Mouse (Mus musculus): Measurements from ENCODE around the gene Gm10961.
"Not testable (repeated sequence)": the region's sequence is repeated elsewhere in the genome, so short reads cannot be mapped to it uniquely, and the experiment has no call there.

Gene Gm10961

DNA sequence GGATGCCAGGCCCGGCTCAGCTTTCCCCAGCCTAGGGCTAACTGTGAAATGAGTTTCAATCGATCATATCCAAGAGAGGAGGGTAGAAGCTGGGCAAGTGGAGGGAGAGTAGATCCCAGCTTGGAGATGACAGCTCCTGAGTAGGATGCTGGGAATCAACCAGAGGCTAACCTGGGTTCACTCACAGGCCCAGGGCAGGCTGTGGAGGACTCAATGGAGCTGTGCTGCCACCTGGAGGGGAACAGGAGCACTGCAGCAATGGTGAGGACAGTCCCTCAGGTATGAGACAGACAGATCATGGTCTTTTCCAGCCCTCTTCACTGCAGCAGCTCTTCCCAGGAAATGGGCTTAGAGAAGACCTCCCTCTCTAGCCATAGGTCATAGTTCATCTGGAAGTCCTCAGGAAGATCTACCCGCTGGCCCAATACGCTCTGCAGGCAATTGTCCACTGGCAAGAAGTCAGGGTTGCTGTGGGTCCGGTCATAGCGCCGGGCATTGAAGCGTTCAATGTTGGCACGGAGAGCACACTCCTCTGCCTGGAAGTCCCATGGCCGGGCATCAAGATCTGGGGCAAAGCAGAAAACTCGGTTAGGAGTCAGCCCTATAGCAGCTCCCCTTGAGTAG is 18.1 kb upstream of the Gm10961 start:
- DNase-seq (ENCODE audit: low read depth, low spot score) = peak; percentile 78

GRCm38 (mm10) chr3:107617800-107618199 is 13.3 kb upstream of the Gm10961 start:
- no peak for DNase-seq (ENCODE audit: low read depth, low spot score)

GRCm38 (mm10) chr3:107619911-107620310 is 11.2 kb upstream of the Gm10961 start:
- DNase-seq (ENCODE audit: low read depth, low spot score) = no peak

DNA sequence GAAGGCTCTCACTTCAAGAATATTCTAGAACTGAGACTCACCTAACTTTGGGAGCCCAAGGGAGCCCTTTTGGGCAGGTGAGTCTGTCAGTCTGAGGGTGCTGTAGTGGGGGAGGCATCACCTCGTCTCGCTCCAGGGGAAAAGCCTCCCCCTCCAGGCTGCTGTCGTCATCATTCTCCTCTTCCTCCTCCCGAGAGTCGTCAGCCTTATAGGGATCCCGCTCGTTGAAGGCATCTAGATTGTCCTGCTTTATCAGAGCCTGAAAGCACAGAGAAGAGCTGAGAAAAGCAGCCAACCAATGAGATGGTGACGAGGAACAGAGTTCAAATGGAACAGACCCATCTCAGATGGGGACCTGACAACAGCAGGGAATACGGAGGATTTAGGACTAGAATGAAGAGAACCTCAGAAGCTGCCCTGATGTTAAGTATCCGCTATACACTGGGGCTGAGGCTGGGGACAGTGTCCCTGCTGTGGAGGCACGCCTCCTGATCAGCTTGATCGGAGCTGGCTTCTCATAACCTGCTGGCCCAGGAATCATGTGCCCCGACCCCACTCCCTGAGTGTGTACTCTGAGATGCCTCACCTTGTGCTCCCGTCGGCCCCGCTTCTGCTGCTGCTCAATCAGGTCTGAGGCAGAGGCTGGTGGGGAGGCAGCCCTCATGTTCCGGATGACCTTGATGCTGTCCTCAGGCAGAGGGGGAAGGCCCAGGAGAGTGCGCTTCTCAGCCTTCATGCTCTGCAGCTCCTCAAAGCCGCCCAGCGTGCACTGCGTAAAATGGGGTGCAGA is 9.6 kb upstream of the Gm10961 start:
- DNase-seq (ENCODE audit: low read depth, low spot score) = no peak

GRCm38 (mm10) chr3:107622537-107622936 is 8.6 kb upstream of the Gm10961 start:
- no peak for DNase-seq (ENCODE audit: low read depth, low spot score)

GRCm38 (mm10) chr3:107624424-107624823 is 6.7 kb upstream of the Gm10961 start:
- DNase-seq (ENCODE audit: low read depth, low spot score) = no peak

GRCm38 (mm10) chr3:107625536-107625935 is 5.6 kb upstream of the Gm10961 start:
- no peak for DNase-seq (ENCODE audit: low read depth, low spot score)

- no peak for DNase-seq (ENCODE audit: low read depth, low spot score)
Measured at GRCm38 (mm10) chr3:107626751-107627150, 4.4 kb upstream of the Gm10961 start.

GRCm38 (mm10) chr3:107627641-107628040 is 3.5 kb upstream of the Gm10961 start:
- no peak for DNase-seq (ENCODE audit: low read depth, low spot score)

DNA sequence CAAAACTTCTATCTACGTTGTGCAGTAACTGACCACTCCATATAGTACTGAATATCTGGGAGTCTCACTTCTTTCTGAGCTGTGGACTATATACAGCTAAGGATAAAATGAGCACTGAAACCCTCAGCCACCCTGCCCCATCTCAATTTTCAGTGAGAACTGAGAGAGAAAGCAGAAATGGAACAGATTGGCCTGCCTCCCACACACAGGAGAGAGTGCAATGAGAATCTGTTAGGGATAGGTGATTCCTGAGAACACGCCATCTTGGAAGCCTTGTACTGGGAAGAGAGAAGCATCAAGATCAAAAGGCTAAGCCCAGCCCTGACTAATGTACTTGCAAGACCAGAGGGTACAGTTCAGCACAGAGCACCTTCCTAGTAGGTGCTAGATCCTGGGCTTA is 2.6 kb upstream of the Gm10961 start:
- DNase-seq (ENCODE audit: low read depth, low spot score) = no peak

DNA sequence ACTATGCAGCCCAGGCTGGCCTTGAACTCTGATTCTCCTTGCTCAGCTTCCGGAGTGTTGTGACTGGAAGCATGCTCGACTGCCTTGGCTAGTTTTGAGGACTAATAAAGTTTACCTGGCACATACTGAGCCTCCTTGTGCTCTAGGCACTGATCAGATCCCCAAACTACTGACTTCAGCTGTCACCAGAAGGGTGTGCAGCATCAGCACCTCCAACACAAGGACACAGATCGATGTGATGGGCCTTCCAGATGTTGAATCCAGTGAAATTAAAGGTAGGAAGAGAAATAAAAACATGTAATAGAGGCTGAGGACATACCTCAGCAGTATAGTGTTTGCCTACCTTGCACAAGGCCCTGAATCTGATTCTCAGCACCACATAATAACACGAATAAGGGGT is 1.7 kb upstream of the Gm10961 start:
- no peak for DNase-seq (ENCODE audit: low read depth, low spot score)

DNA sequence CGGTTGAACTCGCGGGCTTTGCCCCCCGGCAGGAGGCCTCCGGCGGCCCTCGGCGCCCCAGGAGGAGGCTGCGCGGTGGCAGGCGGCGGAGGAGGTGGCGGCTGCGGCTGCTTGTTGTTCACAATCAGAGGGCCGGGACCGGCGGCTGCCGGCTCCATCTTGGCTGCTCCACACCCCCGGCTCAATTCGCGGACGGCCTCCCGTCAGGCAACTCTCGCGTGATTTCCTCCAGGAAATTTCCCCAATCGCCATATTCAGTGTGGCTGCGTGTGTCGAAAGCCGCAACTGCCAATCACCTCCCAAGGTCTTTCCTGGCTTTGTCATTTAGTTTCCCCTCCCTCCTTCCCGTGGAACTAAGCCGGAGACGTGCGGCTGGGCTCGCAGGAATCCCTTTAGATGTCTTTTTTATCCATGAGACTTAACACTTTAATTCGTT is 419 bp downstream of the Gm10961 start, which contains the start of gene Strip1:
Strip1 (minus strand) TSS at position 172 of the 436 bp plus-strand sequence.
- peak; percentile 98 for DNase-seq (ENCODE audit: low read depth, low spot score)

GRCm38 (mm10) chr3:107632786-107633185 is 1.7 kb downstream of the Gm10961 start:
- no peak for DNase-seq (ENCODE audit: low read depth, low spot score)

- no peak for DNase-seq (ENCODE audit: low read depth, low spot score)
Measured at GRCm38 (mm10) chr3:107633906-107634305, 2.8 kb downstream of the Gm10961 start.

DNA sequence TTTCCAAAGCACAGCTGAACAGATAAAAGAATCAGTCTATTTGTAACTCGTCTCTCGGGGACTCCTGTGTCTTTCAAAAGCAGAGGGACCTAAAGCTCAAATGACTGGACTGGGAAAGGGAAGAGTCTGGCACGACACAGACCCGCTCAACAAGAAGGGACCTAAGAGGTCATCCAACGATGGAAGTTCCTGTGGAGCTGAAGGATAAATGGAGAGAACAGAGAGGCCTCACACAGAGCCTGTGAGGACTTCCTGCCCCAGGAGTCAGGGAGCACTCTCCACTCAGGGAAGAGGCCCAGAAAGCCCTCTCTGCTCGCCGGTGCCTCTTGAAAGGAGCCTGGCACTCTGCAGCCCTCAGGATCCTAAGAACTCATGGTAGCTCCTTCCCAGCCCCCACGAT is 4.7 kb downstream of the Gm10961 start:
- no peak for DNase-seq (ENCODE audit: low read depth, low spot score)

DNA sequence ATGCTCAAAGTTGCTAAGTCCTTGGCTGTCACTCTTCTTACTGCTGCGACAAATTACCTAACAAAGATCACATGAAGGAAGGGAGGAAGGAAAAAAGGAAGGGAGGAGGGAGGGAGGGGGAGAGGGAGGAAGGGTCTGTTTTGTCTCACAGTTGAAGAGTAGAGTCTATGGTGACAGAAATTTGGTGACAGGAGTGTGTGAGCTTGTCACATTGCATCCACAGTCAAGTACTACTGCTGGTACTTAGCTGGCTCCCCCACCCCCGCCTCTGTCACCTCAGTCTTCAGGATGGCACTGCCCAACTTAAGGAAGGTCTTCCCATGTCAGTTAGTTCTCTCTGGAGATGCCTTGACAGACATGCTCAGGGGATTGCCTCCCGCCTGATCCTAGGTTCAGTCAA is 5.1 kb downstream of the Gm10961 start:
- DNase-seq (ENCODE audit: low read depth, low spot score) = no peak

- no peak for DNase-seq (ENCODE audit: low read depth, low spot score)
Measured at GRCm38 (mm10) chr3:107637606-107638172, 6.6 kb downstream of the Gm10961 start.

GRCm38 (mm10) chr3:107646947-107647346 is 15.8 kb downstream of the Gm10961 start:
- no peak for DNase-seq (ENCODE audit: low read depth, low spot score)

DNA sequence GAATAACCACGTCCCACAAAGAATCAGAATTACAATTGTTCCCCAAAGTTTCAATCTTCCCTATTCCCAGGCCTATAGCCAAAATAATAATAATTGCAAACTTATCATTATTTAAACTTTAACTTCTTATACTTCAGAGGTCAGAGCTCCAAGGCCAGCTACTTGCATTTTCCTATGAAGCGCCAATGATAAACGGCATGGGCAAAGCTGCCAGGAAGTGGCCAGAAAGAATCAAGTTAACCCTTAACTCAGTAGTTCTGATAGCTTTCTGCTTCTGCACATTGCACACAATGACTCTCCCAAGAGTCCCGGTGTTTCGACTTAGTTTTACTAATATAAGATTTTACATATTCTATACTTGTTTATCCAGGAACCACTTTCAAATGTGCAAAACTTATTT is 19.2 kb downstream of the Gm10961 start:
- not testable (repeated sequence) for DNase-seq (ENCODE audit: low read depth, low spot score)

DNA sequence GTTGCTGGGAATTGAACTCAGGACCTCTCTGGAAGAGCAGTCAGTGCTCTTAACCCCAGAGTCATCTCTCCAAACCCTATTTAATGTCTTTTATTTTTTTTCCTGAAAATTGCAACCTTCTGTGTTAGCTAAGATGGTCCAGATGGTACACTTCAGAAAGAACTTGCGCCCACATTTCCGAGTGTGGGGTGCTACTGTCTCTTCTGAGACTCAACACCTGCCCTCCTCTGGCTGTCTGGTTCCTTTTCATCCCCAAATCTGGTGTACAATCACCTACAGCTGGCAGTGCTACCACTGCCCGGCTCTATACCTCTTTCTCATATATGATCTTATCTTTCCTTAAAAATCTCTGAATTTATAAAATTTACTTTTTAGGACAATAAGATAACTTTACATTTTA is 21.8 kb downstream of the Gm10961 start:
- no peak for DNase-seq (ENCODE audit: low read depth, low spot score)

GRCm38 (mm10) chr3:107654861-107655260 is 23.7 kb downstream of the Gm10961 start:
- DNase-seq (ENCODE audit: low read depth, low spot score) = no peak

GRCm38 (mm10) chr3:107655491-107655890 is 24.4 kb downstream of the Gm10961 start:
- DNase-seq (ENCODE audit: low read depth, low spot score) = no peak

GRCm38 (mm10) chr3:107656151-107656550 is 25.0 kb downstream of the Gm10961 start:
- no peak for DNase-seq (ENCODE audit: low read depth, low spot score)
